Mouse (Mus musculus) liver, adult 2 months (tissue): Measurements from ENCODE around the gene Csk. TPM values are rescaled to one million over a fixed set of nuclear protein-coding genes. Genes with fewer than 3 reads are reported as not detected.
A peak's percentile ranks its signal among the peaks of the same experiment; 100 is the strongest.

Experiments
- DNase-seq: peaks from one replicate; pipeline ENCODE4 v3.0.0-alpha.2; 2011; ENCODE audit warnings: low read depth, low spot score; ENCODE audit errors: extremely low read depth
- H3K27ac ChIP-seq: fragments of 200-500 bp; replicated peaks from 2 replicates; pipeline ENCODE4 v1.5.1; 2012; ENCODE audit warnings: low read depth, mild to moderate bottlenecking, control low read depth, inconsistent platforms, low read length; ENCODE audit not compliant: insufficient read depth
- H3K27me3 ChIP-seq: fragments of 200-500 bp; 2 replicates; pipeline ENCODE4 v1.6.1; 2012; ENCODE audit warnings: mild to moderate bottlenecking, moderate library complexity, low read length, inconsistent platforms; ENCODE audit not compliant: control insufficient read depth, insufficient read depth
- H3K36me3 ChIP-seq: fragments of 200-500 bp; 2 replicates; pipeline ENCODE4 v1.6.1; 2012; ENCODE audit warnings: low read length, inconsistent platforms; ENCODE audit not compliant: control insufficient read depth, insufficient read depth
- H3K4me1 ChIP-seq: fragments of 200-500 bp; 2 replicates; pipeline ENCODE4 v1.6.1; 2011; ENCODE audit warnings: low read length; ENCODE audit not compliant: control insufficient read depth, insufficient read depth
- H3K4me3 ChIP-seq: fragments of 200-500 bp; 2 replicates; pipeline ENCODE4 v1.5.1; 2011; ENCODE audit warnings: low read depth, mild to moderate bottlenecking, control low read depth, low read length, moderate library complexity; ENCODE audit not compliant: insufficient read depth
- H3K79me2 ChIP-seq: fragments of 200-500 bp; 2 replicates; pipeline ENCODE4 v1.6.1; 2012; ENCODE audit warnings: inconsistent platforms, mild to moderate bottlenecking, low read length, moderate library complexity; ENCODE audit not compliant: control insufficient read depth, insufficient read depth
- H3K9ac ChIP-seq: fragments of 200-500 bp; 2 replicates; pipeline ENCODE4 v1.6.1; 2012; ENCODE audit warnings: low read depth, mild to moderate bottlenecking, control low read depth, inconsistent platforms, low read length
- CTCF ChIP-seq: fragments of 200-500 bp; IDR thresholded peaks from 2 replicates; pipeline ENCODE4 v1.5.1; 2011; ENCODE audit warnings: low read depth, low read length, control low read depth
- POLR2A ChIP-seq: fragments of 200-500 bp; IDR thresholded peaks from 2 replicates; pipeline ENCODE4 v1.6.1; 2011; ENCODE audit warnings: low read length, control low read depth; ENCODE audit not compliant: insufficient read depth; ENCODE audit errors: extremely low read depth
- WGBS: fragments of 180-500 bp; shearing (Covaris S2); methylation state at CpG from one replicate; pipeline ENCODE4 v1.1.7; 2018; 5-methylcytosine and 5-hydroxymethylcytosine counted together
- polyA plus RNA-seq: library from polyadenylated mRNA; depleted of rRNA; stranded (reverse); fragments of >200 nt; gene quantifications from 2 replicates; pipeline ENCODE4 v1.2.3, GENCODE M21; 2012; rRNA removed
- total RNA-seq: library from RNA; depleted of rRNA; stranded (reverse); fragments of >200 nt; gene quantifications from 2 replicates; pipeline ENCODE4 v1.2.3, GENCODE M21; 2014; rRNA removed

The Csk gene
- total RNA-seq = 18.3 and 32.8 TPM in 2 replicates
- polyA plus RNA-seq = 31.4 and 33.9 TPM in 2 replicates

GRCm38 (mm10) chr9:57653283-57653682 lies at the start of gene Csk:
Gene Csk (minus strand): TSS chr9:57653631.
- H3K36me3 ChIP-seq = no peaks in the 10 kb centered on the region
- H3K4me3 ChIP-seq = no peak within 1 kb of the TSS
- 88% methylated on average over 5 of the region's 5 CpGs for WGBS
- H3K4me1 ChIP-seq = peaks cover 12% of the 10 kb centered on the region
- no peak for DNase-seq
- TF ChIP-seq POLR2A = no peak
- no peak for TF ChIP-seq CTCF
- no peaks in the 10 kb centered on the region for H3K79me2 ChIP-seq
- H3K27me3 ChIP-seq = no peaks in the 10 kb centered on the region
- H3K27ac ChIP-seq = peak within 1 kb of the TSS; percentile 12; the same call in 1 of the 2 replicates
- H3K9ac ChIP-seq = no peak within 1 kb of the TSS

- H3K27me3 ChIP-seq = no peaks in the 10 kb centered on the region
- DNase-seq = peak; percentile 72
Measured at GRCm38 (mm10) chr9:57698466-57699150, 45.2 kb upstream of the Csk start.

GRCm38 (mm10) chr9:57697380-57697779 lies 43.9 kb upstream of the Csk start:
- H3K36me3 ChIP-seq = no peaks in the 10 kb centered on the region
- peaks cover 7% of the 10 kb centered on the region for H3K4me1 ChIP-seq
- H3K4me3 ChIP-seq = no peak overlapping the region
- H3K27me3 ChIP-seq = no peaks in the 10 kb centered on the region
- DNase-seq = no peak
- H3K9ac ChIP-seq = no peak overlapping the region
- no peaks in the 10 kb centered on the region for H3K79me2 ChIP-seq
- no peak for TF ChIP-seq POLR2A
- no peak for TF ChIP-seq CTCF
- H3K27ac ChIP-seq = no peak overlapping the region
- 68% methylated on average over 4 of the region's 4 CpGs for WGBS

More at GRCm38 (mm10) chr9:57698466-57699150, 45.2 kb upstream of the Csk start:
- no peak overlapping the region for H3K4me3 ChIP-seq
- H3K27ac ChIP-seq = no peak overlapping the region
- no peaks in the 10 kb centered on the region for H3K79me2 ChIP-seq
- H3K4me1 ChIP-seq = peaks cover 7% of the 10 kb centered on the region
- WGBS = 93% methylated on average over 1 of the region's 1 CpGs
- no peak for TF ChIP-seq POLR2A
- no peak for TF ChIP-seq CTCF
- H3K9ac ChIP-seq = no peak overlapping the region
- H3K36me3 ChIP-seq = no peaks in the 10 kb centered on the region

- H3K27me3 ChIP-seq = no peaks in the 10 kb centered on the region
- TF ChIP-seq POLR2A (no peak), CTCF (0 out of 2 replicates have a peak, but pooled peaks have one; percentile 7)
- no peaks in the 10 kb centered on the region for H3K79me2 ChIP-seq
- H3K4me1 ChIP-seq = peaks cover 7% of the 10 kb centered on the region
- peak; percentile 76 for DNase-seq
- H3K4me3 ChIP-seq = peak overlapping the region; percentile 46; the same call in 1 of the 2 replicates
- no peaks in the 10 kb centered on the region for H3K36me3 ChIP-seq
- peak overlapping the region; percentile 12 for H3K27ac ChIP-seq
- peak overlapping the region; percentile 64 for H3K9ac ChIP-seq
- WGBS = 5% methylated on average over 42 of the region's 42 CpGs
Measured at GRCm38 (mm10) chr9:57696380-57697285, 43.2 kb upstream of the Csk start.

- no peak overlapping the region for H3K4me3 ChIP-seq
- no peaks in the 10 kb centered on the region for H3K79me2 ChIP-seq
- 67% methylated on average over 2 of the region's 2 CpGs for WGBS
- TF ChIP-seq CTCF = no peak
- TF ChIP-seq POLR2A = no peak
- H3K4me1 ChIP-seq = peaks cover 7% of the 10 kb centered on the region
- no peak overlapping the region for H3K9ac ChIP-seq
- H3K27me3 ChIP-seq = no peaks in the 10 kb centered on the region
- DNase-seq = peak; percentile 60
- H3K36me3 ChIP-seq = no peaks in the 10 kb centered on the region
- 0 out of 2 replicates have a peak overlapping the region, but pooled peaks have one; percentile 10 for H3K27ac ChIP-seq
Measured at GRCm38 (mm10) chr9:57694108-57694507, 40.7 kb upstream of the Csk start.
